In genomic region chr6:99240764-99241163, GRCm38 (mm10) we compare ENCODE assay signal across 15 mouse cellular contexts.
"Had no signal": no experiment of that assay in that cellular context is flagged by ENCODE, and none has a peak within 500 bp of the region (broad histone marks: within the 10 kb centered on the region; RNA-seq: fewer than 3 reads in every experiment).

No protein-coding gene starts in this region.

- H3K27me3 ChIP-seq: megakaryocyte, embryonic 14.5 days; midbrain, embryonic 13.5 days; midbrain, embryonic 15.5 days; neural tube, embryonic 12.5 days; stomach, embryonic 15.5 days had no signal

- DNase-seq: lung, adult 18-20 months; lung, embryonic 14.5 days; lung, postnatal 10 days; lung, postnatal 4 days; retina, postnatal 1 day; right cerebral cortex, postnatal 14 days; thymus, adult 2 months; thymus, postnatal 25 days; thymus, postnatal 4 days had no signal

- H3K36me3 ChIP-seq: midbrain, embryonic 13.5 days; midbrain, embryonic 15.5 days; neural tube, embryonic 12.5 days; stomach, embryonic 15.5 days had no signal

- H3K4me1 ChIP-seq: midbrain, embryonic 13.5 days; midbrain, embryonic 15.5 days; neural tube, embryonic 12.5 days; stomach, embryonic 15.5 days had no signal

- H3K9me3 ChIP-seq: midbrain, embryonic 13.5 days; midbrain, embryonic 15.5 days; neural tube, embryonic 12.5 days; stomach, embryonic 15.5 days had no signal

- H3K27ac ChIP-seq: midbrain, embryonic 13.5 days; midbrain, embryonic 15.5 days; neural tube, embryonic 12.5 days; stomach, embryonic 15.5 days; stomach, postnatal 0 days had no signal

- H3K4me3 ChIP-seq: megakaryocyte, embryonic 14.5 days; midbrain, embryonic 13.5 days; midbrain, embryonic 15.5 days; neural tube, embryonic 12.5 days; stomach, embryonic 15.5 days had no signal
